Mouse (Mus musculus) thymus, adult 2 months (tissue): ENCODE results near the gene Patj.

Source experiments
- CTCF ChIP-seq: fragments of 200-500 bp; IDR thresholded peaks from 2 replicates; pipeline ENCODE4 v1.5.1; 2012; ENCODE audit warnings: mild to moderate bottlenecking, control low read depth, low read length, moderate library complexity, borderline replicate concordance; ENCODE audit not compliant: control insufficient read depth, poor library complexity, insufficient read depth; ENCODE audit errors: extremely low read depth
- POLR2A ChIP-seq: fragments of 200-500 bp; IDR thresholded peaks from 2 replicates; pipeline ENCODE4 v1.6.1; 2012; ENCODE audit warnings: mild to moderate bottlenecking, low read length, control low read depth, moderate library complexity; ENCODE audit not compliant: control insufficient read depth, poor library complexity, insufficient read depth; ENCODE audit errors: extremely low read depth

- TF ChIP-seq POLR2A (no peak), CTCF (no peak)
Measured at GRCm38 (mm10) chr4:98697932-98698331, 302.3 kb downstream of the Patj start.
